Mouse (Mus musculus) cortical plate, adult 2 months (tissue): ENCODE measurements around the gene Sfrp2.

Experiments
- CTCF ChIP-seq: fragments of 200-500 bp; IDR thresholded peaks from 2 replicates; pipeline ENCODE4 v1.5.1; 2011; ENCODE audit warnings: mild to moderate bottlenecking, control low read depth, low read length; ENCODE audit not compliant: insufficient read depth; ENCODE audit errors: extremely low read depth
- POLR2A ChIP-seq: fragments of 200-500 bp; IDR thresholded peaks from 2 replicates; pipeline ENCODE4 v1.6.1; 2011; ENCODE audit warnings: mild to moderate bottlenecking, low read length, control low read depth; ENCODE audit not compliant: insufficient read depth; ENCODE audit errors: extremely low read depth

DNA sequence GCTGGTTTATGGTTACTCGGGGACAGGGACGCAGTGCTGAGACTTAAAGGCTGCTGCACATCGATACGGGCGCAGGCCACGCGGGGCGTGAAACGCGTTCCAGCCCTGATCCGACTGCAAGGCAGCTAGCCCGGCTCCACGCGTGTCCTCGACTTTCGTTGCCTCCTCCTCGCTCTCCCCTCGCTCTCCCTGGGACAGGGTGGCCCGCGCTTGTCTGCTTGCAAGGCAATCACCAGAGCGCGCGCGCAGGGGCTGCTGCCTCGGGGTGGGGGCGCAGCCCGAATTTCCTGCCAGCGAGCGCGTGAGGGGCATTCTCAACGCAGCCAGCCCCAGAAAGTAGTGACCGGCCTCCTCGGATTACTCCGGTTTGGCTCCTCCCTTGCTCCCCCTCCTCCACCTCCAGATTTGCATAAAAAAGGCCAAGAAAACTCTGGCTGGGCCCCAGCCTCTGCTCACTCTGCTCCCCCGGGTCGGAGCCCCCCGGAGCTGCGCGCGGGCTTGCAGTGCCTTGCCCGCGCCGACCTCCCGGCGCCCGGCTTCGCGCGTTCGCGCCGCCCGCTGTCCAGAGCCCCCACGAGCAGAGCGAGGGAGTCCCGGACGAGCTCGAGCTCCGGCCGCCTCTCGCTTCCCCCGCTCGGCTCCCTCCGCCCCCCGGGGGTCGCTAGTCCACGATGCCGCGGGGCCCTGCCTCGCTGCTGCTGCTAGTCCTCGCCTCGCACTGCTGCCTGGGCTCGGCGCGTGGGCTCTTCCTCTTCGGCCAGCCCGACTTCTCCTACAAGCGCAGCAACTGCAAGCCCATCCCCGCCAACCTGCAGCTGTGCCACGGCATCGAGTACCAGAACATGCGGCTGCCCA is at the start of gene Sfrp2:
- TF ChIP-seq CTCF (no peak), POLR2A (no peak)
